Mouse (Mus musculus) CD4-positive, CD25-positive, alpha-beta regulatory T cell, adult 2 months (primary cell): Measurements from ENCODE around the gene Ghsr.
A peak's percentile ranks its signal among the peaks of the same experiment; 100 is the strongest.
"Not testable (repeated sequence)": the region's sequence is repeated elsewhere in the genome, so short reads cannot be mapped to it uniquely, and the experiment has no call there.

Source experiments
- DNase-seq: peaks from one replicate; pipeline ENCODE4 v3.0.0-alpha.2; 2012; ENCODE audit warnings: low read depth, low spot score

The Ghsr gene

GRCm38 (mm10) chr3:27371276-27371621, at the start of gene Ghsr:
Gene Ghsr, plus strand, starts transcription at chr3:27371351.
- DNase-seq: no peak

- no peak for DNase-seq
Measured at GRCm38 (mm10) chr3:27322591-27322990, 48.6 kb upstream of the Ghsr start.

GRCm38 (mm10) chr3:27323551-27323950, 47.6 kb upstream of the Ghsr start:
- DNase-seq: no peak

- no peak for DNase-seq
Measured at GRCm38 (mm10) chr3:27326633-27327191, 44.4 kb upstream of the Ghsr start.

- peak; percentile 41 for DNase-seq
Measured at GRCm38 (mm10) chr3:27330706-27331105, 40.4 kb upstream of the Ghsr start.

GRCm38 (mm10) chr3:27338437-27338836, 32.7 kb upstream of the Ghsr start:
- DNase-seq: peak; percentile 79

GRCm38 (mm10) chr3:27338887-27339286, 32.3 kb upstream of the Ghsr start:
- no peak for DNase-seq

- DNase-seq: no peak
Measured at GRCm38 (mm10) chr3:27340757-27341156, 30.4 kb upstream of the Ghsr start.

- DNase-seq: no peak
Measured at GRCm38 (mm10) chr3:27342462-27342861, 28.7 kb upstream of the Ghsr start.

- DNase-seq: peak; percentile 90
Measured at GRCm38 (mm10) chr3:27345526-27345925, 25.6 kb upstream of the Ghsr start.

- DNase-seq: no peak
Measured at GRCm38 (mm10) chr3:27348462-27348861, 22.7 kb upstream of the Ghsr start.

- DNase-seq: no peak
Measured at GRCm38 (mm10) chr3:27351105-27351504, 20.0 kb upstream of the Ghsr start.

- no peak for DNase-seq
Measured at GRCm38 (mm10) chr3:27359100-27359720, 11.9 kb upstream of the Ghsr start.

GRCm38 (mm10) chr3:27370125-27370524, 1.0 kb upstream of the Ghsr start:
- peak; percentile 10 for DNase-seq

GRCm38 (mm10) chr3:27370582-27371275, 422 bp upstream of the Ghsr start:
- DNase-seq: no peak

GRCm38 (mm10) chr3:27371725-27372650, 837 bp downstream of the Ghsr start:
- DNase-seq: peak; percentile 4

- DNase-seq: no peak
Measured at GRCm38 (mm10) chr3:27374396-27374795, 3.2 kb downstream of the Ghsr start.

GRCm38 (mm10) chr3:27377935-27378334, 6.8 kb downstream of the Ghsr start:
- no peak for DNase-seq

GRCm38 (mm10) chr3:27384836-27385235, 13.7 kb downstream of the Ghsr start:
- DNase-seq: no peak

- no peak for DNase-seq
Measured at GRCm38 (mm10) chr3:27389923-27390322, 18.8 kb downstream of the Ghsr start.

- DNase-seq: not testable (repeated sequence)
Measured at GRCm38 (mm10) chr3:27400996-27401395, 29.8 kb downstream of the Ghsr start.

GRCm38 (mm10) chr3:27406440-27406839, 35.3 kb downstream of the Ghsr start:
- DNase-seq: no peak
